Mouse (Mus musculus) midbrain, embryonic 16.5 days (tissue): ENCODE data around the gene Ntrk3. TPM values are rescaled to one million over a fixed set of nuclear protein-coding genes. Genes with fewer than 3 reads are reported as not detected.

Source experiments
- ATAC-seq: fragments of 200-750 bp; cut with Nextera tagmentation; 2 replicates; pipeline ENCODE4 v1.8.0; 2017; ENCODE audit warnings: moderate TSS enrichment
- H3K27ac ChIP-seq: fragments of 300-500 bp; sonication (generic); 2 replicates; pipeline ENCODE4 v1.5.1; 2014; ENCODE audit warnings: mild to moderate bottlenecking, low read length, mixed read lengths
- H3K27me3 ChIP-seq: fragments of 300-500 bp; sonication (generic); 2 replicates; pipeline ENCODE4 v1.6.1; 2014; ENCODE audit warnings: low read depth, low read length, mixed read lengths; ENCODE audit not compliant: control insufficient read depth, insufficient read depth
- H3K36me3 ChIP-seq: fragments of 300-500 bp; sonication (generic); 2 replicates; pipeline ENCODE4 v1.6.1; 2014; ENCODE audit warnings: mild to moderate bottlenecking, low read length, moderate library complexity, mixed read lengths; ENCODE audit not compliant: control insufficient read depth, insufficient read depth
- H3K4me1 ChIP-seq: fragments of 300-500 bp; sonication (generic); 2 replicates; pipeline ENCODE4 v1.6.1; 2014; ENCODE audit warnings: mild to moderate bottlenecking, low read length, mixed read lengths; ENCODE audit not compliant: control insufficient read depth, insufficient read depth
- H3K4me2 ChIP-seq: fragments of 300-500 bp; sonication (generic); 2 replicates; pipeline ENCODE4 v1.6.1; 2014; ENCODE audit warnings: mild to moderate bottlenecking, low read length, mixed read lengths
- H3K4me3 ChIP-seq: fragments of 300-500 bp; sonication (generic); 2 replicates; pipeline ENCODE4 v1.5.1; 2014; ENCODE audit warnings: low read depth, mild to moderate bottlenecking, low read length, moderate library complexity, mixed read lengths
- H3K9ac ChIP-seq: fragments of 300-500 bp; sonication (generic); 2 replicates; pipeline ENCODE4 v1.6.1; 2014; ENCODE audit warnings: low read depth, low read length, mixed read lengths
- H3K9me3 ChIP-seq: fragments of 300-500 bp; sonication (generic); replicated peaks from 2 replicates; pipeline ENCODE4 v1.6.1; 2014; ENCODE audit warnings: mild to moderate bottlenecking, low read length, mixed read lengths; ENCODE audit not compliant: control insufficient read depth, poor library complexity, severe bottlenecking
- WGBS: fragments of 180-500 bp; shearing (Covaris S2); extraction: QIAGEN DNeasy Blood & Tissue Kit; methylation state at CpG from one replicate; pipeline ENCODE4 v1.1.7; 2014; 5-methylcytosine and 5-hydroxymethylcytosine counted together
- polyA plus RNA-seq: library from polyadenylated mRNA; unstranded; fragments of >200 nt; fragmentation: Nextera tagmentation; extraction: Ambion mirVana; gene quantifications from 2 replicates; pipeline ENCODE4 v1.2.1, GENCODE M21; 2015

Gene Ntrk3
- polyA plus RNA-seq, 1 experiment from 2014 or later = 24.7 TPM

DNA sequence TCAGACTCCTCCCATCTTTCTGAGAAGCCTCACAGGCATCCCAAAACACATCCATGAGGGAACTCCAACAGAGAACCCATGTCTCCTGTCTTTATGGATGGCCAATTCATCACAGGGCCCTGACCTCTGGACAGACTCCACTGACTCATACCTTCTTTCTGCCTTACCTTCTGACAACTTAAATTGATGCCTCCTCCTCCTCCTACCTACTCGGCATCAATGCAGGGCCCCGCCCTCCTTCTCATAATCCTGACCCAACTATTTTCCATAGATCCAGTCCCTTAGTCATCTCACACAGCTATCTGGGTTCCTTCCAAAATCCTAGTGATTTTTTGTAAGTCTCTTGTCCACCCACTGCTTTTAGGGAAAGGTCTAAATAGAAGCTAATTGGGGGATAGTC lies 78.0 kb downstream of the Ntrk3 start:
- H3K4me1 ChIP-seq = peaks cover 7% of the 10 kb centered on the region; the same call in 1 of the 2 replicates
- H3K4me3 ChIP-seq = no peak overlapping the region
- no peaks in the 10 kb centered on the region for H3K36me3 ChIP-seq
- 96% methylated on average over 2 of the region's 2 CpGs for WGBS
- H3K9me3 ChIP-seq = no peaks in the 10 kb centered on the region
- no peak overlapping the region for H3K27ac ChIP-seq
- H3K9ac ChIP-seq = no peak overlapping the region
- no peak overlapping the region for H3K4me2 ChIP-seq
- H3K27me3 ChIP-seq = no peaks in the 10 kb centered on the region; the same call in 1 of the 2 replicates
- no peak for ATAC-seq

- Histone ChIP-seq H3K4me2 (no peak overlapping the region), H3K27ac (no peak overlapping the region), H3K4me1 (peaks cover 7% of the 10 kb centered on the region; the same call in 1 of the 2 replicates), H3K4me3 (no peak overlapping the region), H3K9me3 (no peaks in the 10 kb centered on the region), H3K9ac (no peak overlapping the region), H3K36me3 (no peaks in the 10 kb centered on the region), H3K27me3 (no peaks in the 10 kb centered on the region; the same call in 1 of the 2 replicates)
- peak; percentile 56; the same call in 1 of the 2 replicates for ATAC-seq
- 26% methylated on average over 10 of the region's 10 CpGs for WGBS
Observed at GRCm38 (mm10) chr7:78658026-78658425, 79.8 kb downstream of the Ntrk3 start.

GRCm38 (mm10) chr7:78656181-78656580 lies 81.6 kb downstream of the Ntrk3 start:
- Histone ChIP-seq H3K27me3 (no peaks in the 10 kb centered on the region; the same call in 1 of the 2 replicates), H3K4me1 (peaks cover 7% of the 10 kb centered on the region; the same call in 1 of the 2 replicates), H3K4me3 (no peak overlapping the region), H3K36me3 (no peaks in the 10 kb centered on the region), H3K27ac (no peak overlapping the region), H3K4me2 (no peak overlapping the region), H3K9me3 (no peaks in the 10 kb centered on the region), H3K9ac (no peak overlapping the region)
- no peak for ATAC-seq
- WGBS = 50% methylated on average over 3 of the region's 3 CpGs

GRCm38 (mm10) chr7:78653686-78654085 lies 84.1 kb downstream of the Ntrk3 start:
- 39% methylated on average over 4 of the region's 4 CpGs for WGBS
- Histone ChIP-seq H3K4me1 (peaks cover 7% of the 10 kb centered on the region; the same call in 1 of the 2 replicates), H3K27ac (no peak overlapping the region), H3K36me3 (no peaks in the 10 kb centered on the region), H3K4me3 (no peak overlapping the region), H3K9ac (no peak overlapping the region), H3K27me3 (no peaks in the 10 kb centered on the region; the same call in 1 of the 2 replicates), H3K4me2 (no peak overlapping the region), H3K9me3 (no peaks in the 10 kb centered on the region)
- ATAC-seq = no peak

DNA sequence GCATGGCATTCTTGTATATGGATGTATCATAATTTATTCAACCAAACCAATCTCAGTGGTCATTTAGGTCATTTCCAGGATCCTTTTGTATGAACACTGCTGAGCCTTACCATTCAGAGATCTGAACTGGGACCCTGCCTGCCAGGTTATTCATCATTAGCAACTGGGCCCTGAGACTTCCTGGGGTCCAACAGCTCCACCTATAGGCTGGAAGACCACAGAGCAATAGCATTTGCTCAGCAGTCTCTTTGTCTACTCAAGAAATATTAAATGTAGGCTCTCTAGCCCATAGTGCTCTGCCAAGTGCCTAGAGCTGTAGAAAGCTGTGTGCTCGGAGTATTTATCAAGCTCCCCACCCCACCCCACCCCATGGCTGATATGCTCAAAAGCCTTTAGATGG lies 85.5 kb downstream of the Ntrk3 start:
- Histone ChIP-seq H3K27ac (no peak overlapping the region), H3K27me3 (no peaks in the 10 kb centered on the region; the same call in 1 of the 2 replicates), H3K9ac (no peak overlapping the region), H3K9me3 (no peaks in the 10 kb centered on the region), H3K4me3 (no peak overlapping the region), H3K4me1 (no peaks in the 10 kb centered on the region), H3K4me2 (no peak overlapping the region), H3K36me3 (no peaks in the 10 kb centered on the region)
- WGBS = 68% methylated on average over 1 of the region's 1 CpGs
- ATAC-seq = no peak

DNA sequence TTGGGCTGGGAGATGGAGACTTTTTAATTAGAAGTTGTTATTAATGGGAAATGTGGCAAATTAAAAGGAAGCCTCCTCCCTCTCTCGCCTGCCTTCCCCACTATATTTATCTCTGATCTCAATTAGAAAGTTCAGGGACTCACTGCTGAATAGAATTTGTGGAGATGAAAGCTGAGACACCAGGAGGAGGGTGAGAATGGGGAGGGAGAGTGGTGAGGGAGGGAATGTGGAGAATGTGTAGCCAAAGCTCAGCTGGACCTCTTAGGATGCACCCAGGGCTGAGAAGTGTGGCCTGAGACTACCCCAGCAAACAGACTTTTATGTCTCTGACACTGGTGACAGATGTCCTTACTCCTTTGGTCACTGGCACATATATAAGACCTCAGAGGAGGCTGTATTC lies 86.3 kb downstream of the Ntrk3 start:
- H3K4me3 ChIP-seq = no peak overlapping the region

GRCm38 (mm10) chr7:78643667-78644066 lies 94.1 kb downstream of the Ntrk3 start:
- no peak overlapping the region for H3K27ac ChIP-seq
- H3K9me3 ChIP-seq = no peaks in the 10 kb centered on the region
- no peak overlapping the region for H3K9ac ChIP-seq
- 65% methylated on average over 6 of the region's 6 CpGs for WGBS
- no peak overlapping the region for H3K4me2 ChIP-seq
- no peaks in the 10 kb centered on the region for H3K36me3 ChIP-seq
- H3K4me3 ChIP-seq = no peak overlapping the region
- no peak for ATAC-seq
- H3K27me3 ChIP-seq = no peaks in the 10 kb centered on the region
- no peaks in the 10 kb centered on the region for H3K4me1 ChIP-seq

More for the DNA sequence above, 86.3 kb downstream of the Ntrk3 start:
- no peak for ATAC-seq
- no peaks in the 10 kb centered on the region for H3K27me3 ChIP-seq
- no peaks in the 10 kb centered on the region for H3K36me3 ChIP-seq
- WGBS = 47% methylated on average over 1 of the region's 1 CpGs
- no peak overlapping the region for H3K27ac ChIP-seq
- H3K9me3 ChIP-seq = no peaks in the 10 kb centered on the region
- no peaks in the 10 kb centered on the region for H3K4me1 ChIP-seq
- no peak overlapping the region for H3K9ac ChIP-seq
- no peak overlapping the region for H3K4me2 ChIP-seq

DNA sequence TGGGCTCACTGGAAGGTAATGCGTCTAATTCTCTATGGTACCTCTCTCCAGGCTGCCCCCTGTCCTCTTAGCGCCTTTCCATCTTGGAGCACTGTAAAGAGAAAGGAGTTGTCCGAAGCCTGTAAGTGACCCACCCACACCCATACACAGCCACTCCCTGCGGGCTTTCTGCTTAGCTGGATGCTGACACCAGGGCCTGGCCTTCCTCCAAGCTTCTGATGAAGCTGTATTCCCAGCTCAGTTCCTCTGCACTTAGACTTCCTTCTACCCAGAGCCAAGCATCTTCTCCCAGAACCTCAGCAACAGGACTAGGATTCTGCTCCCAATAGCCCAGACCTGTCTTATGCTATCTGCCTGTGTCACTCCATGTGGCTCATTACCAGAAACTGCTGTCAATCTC lies 114.1 kb downstream of the Ntrk3 start:
- H3K36me3 ChIP-seq = no peaks in the 10 kb centered on the region
- H3K9me3 ChIP-seq = no peaks in the 10 kb centered on the region
- peaks cover 14% of the 10 kb centered on the region for H3K4me1 ChIP-seq
- no peak overlapping the region for H3K4me2 ChIP-seq
- no peaks in the 10 kb centered on the region for H3K27me3 ChIP-seq
- no peak overlapping the region for H3K27ac ChIP-seq
- 67% methylated on average over 4 of the region's 4 CpGs for WGBS
- H3K9ac ChIP-seq = no peak overlapping the region
- ATAC-seq = no peak
- no peak overlapping the region for H3K4me3 ChIP-seq

DNA sequence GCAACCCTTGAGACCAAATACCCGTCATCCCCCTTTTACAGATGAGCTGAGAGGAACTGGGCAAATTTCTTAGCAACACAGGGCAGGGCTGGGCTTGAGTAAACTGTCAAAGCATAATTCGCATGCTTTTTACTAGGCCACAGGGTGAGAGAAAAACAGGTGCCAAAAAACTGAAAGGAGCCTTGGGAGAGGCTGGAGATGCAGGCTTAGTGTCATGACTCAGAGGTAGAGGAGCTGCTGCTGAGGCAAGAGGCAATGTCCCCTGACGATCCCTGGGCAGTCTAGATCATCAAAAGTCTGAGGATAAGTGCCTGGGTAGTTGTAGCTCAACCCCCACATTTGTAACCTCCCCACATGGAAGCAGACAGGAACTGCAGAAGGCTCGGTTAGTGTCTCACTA lies 116.7 kb downstream of the Ntrk3 start:
- Histone ChIP-seq H3K4me2 (no peak overlapping the region), H3K4me1 (peaks cover 14% of the 10 kb centered on the region), H3K4me3 (no peak overlapping the region), H3K9ac (no peak overlapping the region), H3K9me3 (no peaks in the 10 kb centered on the region), H3K27ac (no peak overlapping the region), H3K36me3 (no peaks in the 10 kb centered on the region), H3K27me3 (no peaks in the 10 kb centered on the region)
- WGBS = 46% methylated on average over 4 of the region's 4 CpGs
- ATAC-seq = no peak
